Mouse (Mus musculus) heart, adult 8-10 months (tissue): ENCODE data around the gene Mcm3. TPM values are rescaled to one million over a fixed set of nuclear protein-coding genes. Genes with fewer than 3 reads are reported as not detected.
"Not testable (repeated sequence)": the region's sequence is repeated elsewhere in the genome, so short reads cannot be mapped to it uniquely, and the experiment has no call there.

ENCODE experiments used
- DNase-seq: peaks from one replicate; pipeline ENCODE4 v3.0.0; 2022; ENCODE audit warnings: low spot score
- total RNA-seq, 4 experiments: library from RNA; stranded (reverse); gene quantifications; 2 replicates each; pipeline ENCODE4 v1.2.4; 2022

The Mcm3 gene
- total RNA-seq, 4 experiments from 2014 or later, result 3.2 to 4.3 (median 3.9) TPM

DNA sequence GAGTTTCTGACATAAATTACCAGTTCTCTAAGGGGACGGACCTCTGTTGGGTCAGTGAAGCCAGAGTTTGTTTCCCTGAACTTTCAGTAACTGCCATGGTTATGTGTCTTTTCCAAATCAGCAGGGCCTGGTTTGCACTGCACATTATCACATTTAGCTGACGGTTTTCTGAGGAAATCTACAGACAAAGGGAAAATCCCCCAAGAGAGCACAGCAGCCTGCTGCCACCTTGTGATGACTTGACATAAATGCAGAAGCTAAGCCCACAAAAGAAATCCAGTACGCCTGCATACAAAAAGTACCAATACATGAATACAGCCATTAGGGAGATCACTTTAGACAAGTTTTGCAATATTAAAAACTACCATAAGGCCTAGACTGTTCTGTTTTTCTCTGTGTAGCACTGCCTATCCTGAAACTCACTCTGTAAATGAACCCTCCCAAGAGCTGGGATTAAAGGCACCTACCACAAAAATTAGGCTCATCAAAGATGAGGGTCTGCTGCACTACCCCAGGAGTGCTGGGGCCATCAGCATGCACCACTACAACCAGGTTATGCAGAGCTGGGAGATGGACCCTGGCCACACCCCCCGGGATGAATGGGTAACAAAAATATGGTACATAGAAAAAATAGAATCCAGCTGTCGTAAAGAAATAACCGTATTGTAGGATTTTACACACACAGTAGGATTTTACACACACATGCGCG, 18.3 kb downstream of the Mcm3 start:
- no peak for DNase-seq

DNA sequence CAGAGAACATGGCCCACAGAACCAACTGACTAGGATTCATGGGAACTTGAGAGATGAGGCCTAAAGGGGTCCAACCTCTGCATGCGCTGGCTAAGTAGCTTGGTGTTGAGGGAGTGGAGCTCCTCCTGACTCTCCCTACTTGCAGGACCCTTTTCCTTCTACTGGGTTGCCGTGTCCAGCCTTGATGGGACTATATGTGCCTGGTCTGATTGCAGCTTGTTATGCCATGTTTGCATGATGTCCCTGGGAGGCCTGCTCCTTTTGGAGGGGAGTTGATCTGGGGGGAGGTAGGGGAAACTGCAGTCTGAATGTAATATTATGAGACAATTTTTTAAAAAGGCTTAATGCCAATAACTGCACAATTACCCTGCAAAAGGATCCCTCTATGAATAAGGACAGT, 18.8 kb downstream of the Mcm3 start:
- DNase-seq, result no peak

DNA sequence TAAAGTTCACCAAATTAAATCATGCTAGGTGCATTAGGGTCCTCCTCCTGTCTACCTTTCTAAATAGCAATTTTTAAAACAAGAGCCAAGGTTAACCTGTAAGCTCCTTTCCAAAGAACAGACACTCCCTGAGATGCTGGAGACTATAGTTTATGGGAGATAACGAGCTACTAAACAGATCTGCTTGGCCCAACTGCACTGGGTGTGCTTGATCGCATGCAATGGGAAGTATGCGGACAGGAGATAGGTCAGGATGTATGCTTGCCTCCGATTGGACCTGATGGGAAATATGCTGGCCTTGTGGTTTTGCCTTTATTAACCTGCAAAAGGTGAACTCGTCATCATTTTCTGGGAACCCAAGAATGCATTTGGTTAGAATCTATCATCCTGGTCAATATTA, 24.9 kb downstream of the Mcm3 start:
- no peak for DNase-seq

DNA sequence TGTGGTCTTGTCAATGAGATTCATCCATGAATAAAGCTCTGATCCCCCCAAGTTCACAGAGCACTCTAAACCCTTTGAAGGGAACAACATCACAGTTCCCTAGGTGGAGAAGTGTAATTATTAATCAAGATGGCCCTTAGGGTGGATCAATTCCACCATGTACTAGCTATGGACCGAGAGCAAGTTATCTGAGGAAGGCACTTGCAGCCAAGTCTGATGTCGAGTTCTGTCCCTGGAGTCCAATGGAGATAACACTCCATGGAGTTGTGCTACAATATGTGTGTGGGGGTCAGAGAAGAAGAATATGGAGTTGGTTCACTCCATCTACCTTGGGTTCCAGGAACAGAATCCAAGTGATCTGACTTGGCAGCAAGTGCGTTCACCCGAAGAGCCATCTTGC, 25.4 kb downstream of the Mcm3 start:
- DNase-seq, result no peak

DNA sequence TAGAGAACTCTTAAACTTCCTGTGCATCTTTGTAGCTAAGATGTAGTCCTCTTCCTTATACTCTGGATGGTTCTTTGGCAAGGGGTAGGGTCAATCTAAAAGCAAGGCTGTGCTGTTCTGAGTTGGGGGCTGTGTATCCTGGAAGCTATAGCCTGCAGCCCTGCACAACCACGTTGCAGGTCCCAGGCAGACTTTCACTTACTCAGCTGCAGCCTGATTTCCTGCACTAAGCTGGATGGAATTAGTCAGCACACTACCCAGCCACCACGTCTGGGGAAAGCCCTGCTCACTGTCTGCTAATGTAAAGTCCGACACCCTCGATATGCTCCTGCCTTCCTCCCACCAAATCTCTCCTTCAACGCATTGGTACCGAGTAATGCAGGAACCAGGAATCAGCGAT, 28.7 kb downstream of the Mcm3 start:
- no peak for DNase-seq

DNA sequence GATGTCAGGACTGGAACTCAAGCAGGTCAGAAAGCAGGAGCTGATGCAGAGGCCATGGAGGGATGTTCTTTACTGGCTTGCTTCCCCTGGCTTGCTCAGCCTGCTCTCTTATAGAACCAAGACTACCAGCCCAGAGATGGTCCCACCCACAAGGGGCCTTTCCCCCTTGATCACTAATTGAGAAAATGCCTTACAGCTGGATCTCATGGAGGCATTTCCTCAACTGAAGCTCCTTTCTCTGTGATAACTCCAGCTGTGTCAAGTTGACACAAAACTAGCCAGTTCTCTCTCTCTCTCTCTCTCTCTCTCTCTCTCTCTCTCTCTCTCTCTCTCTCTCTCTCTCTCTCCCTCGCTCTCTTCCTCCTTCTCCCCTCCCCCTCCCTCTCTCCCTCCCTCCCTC, 29.6 kb downstream of the Mcm3 start, which contains the start of gene Il17f:
Gene Il17f, minus strand, starts transcription at position 101 of the 400 bp plus-strand sequence.
- not testable (repeated sequence) for DNase-seq

DNA sequence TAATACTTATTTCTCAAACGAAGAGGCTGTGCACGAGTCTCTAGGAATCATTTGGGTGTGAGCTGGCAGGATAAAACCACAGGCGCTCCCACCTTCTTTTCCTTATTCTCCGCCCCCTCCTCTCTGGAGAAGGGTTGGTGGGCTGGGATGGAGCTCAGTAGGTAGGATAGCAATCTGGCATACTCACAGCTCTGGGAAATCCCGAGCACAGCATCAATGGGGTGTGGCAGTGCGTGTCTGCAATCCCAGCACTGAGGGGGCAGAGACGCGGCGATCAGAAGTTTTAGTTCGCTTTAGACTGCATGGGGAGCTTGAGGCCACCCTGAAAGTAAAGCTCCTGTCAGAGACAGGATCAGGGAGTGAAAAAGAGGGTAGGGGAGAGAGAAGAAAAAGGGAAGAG, 31.7 kb downstream of the Mcm3 start:
- DNase-seq, result no peak

DNA sequence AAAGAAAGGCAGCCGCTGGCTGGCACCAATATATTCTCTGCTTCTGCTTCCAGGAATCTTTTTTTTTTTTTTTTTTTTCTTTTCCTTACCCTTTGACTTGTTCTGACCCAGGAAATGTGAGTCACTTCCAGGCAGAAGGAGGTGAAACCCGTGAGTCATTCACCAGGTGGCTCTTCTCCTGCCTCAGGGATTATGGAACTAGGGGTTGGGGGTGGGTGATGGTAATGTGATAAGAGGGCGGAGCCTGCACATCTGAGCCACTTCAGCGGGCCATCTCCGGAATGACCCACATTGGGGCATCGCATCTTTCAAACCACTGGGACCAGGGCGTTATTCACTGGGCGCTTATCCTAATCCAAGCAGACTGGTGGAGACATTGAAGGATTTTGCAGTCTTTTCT, 33.1 kb downstream of the Mcm3 start:
- DNase-seq, result no peak

DNA sequence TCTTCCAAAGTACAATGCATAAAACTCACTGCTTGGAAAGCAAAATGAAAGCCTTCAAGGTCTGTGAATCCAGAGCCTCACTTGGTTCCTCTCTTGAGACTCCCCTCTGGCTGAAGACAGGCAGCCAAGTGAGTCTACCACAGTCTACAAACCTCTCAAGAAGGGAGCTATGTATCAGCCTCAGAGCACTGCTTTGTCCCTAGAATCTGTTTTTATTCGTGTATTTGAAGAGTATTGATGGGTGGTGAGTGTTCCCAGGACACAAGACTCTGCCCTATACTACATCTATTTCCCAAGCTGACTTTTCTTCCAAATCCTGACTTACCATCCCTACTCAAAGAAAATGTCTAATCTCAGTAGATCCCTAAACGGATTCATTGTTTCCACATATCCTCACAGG, 41.7 kb downstream of the Mcm3 start:
- no peak for DNase-seq

DNA sequence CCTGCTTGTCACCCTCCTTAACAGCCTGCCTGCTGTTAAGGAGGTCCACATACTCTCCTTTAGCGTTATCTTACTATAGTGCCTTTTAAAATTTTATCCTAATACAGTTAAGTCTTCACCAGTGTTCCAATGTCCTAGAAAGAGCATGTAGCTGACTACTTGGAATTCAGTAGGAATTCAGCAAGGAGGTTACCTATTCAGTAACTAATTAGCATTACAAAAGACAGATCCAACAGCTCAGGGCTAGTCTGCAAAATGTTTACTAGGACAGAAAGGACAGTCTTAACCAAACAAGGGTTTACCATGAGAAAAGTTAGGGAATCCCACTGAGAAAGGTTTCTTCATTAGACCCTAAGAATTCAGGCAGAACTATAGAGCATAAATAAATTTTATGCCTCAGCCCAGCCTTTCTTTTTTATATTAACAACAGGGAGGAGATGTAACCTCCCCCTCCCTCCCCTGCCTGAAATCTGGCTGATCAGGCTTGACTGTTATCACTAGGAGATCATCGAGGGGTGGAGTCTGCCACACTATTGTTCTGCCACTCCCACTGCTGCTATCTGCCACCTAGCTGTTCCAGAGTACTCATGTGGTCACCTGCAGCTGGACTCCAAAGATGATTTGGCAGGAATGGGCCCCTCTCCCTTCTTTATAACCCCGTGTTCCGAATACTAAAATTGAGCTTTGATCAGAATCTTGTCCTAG, 45.9 kb downstream of the Mcm3 start:
- DNase-seq, result not testable (repeated sequence)

DNA sequence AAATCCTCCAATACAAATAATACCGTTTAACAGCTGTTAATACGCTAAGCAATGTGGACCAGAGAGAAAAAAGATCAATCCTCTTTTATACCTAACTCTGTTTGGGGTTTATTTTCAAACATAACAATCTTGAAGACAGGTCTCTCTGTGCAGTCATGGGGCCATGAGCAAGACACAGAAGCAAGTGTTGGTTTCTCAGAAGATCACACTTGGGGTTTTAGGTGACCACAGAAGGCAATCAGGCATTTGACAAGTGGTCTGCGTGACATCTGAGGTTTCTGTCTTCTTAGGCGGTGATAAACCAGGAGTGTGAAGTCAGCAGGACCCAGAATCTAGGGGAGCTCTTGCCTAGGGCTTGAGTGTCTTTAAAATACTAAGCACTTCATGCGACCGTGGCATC, 53.6 kb downstream of the Mcm3 start:
- DNase-seq, result no peak

DNA sequence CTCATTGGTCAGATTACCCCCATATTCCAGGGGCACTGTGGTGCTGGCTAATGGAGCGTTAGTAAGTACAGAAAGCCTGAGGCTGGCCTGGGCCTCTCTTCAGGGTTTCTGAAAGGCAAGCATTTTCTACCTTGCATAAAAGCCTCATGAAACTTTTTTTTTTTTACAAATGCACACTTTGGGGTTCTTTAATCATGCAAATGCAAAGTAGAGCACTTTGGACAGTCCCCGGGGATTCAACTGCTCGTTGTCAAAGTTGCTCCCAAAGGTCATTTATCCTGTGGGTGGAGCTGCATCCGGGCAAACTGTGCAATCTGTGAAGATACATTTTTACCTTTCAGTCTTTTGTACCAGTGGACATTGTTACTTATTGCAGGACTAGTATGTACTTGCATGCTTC, 58.7 kb downstream of the Mcm3 start:
- no peak for DNase-seq

DNA sequence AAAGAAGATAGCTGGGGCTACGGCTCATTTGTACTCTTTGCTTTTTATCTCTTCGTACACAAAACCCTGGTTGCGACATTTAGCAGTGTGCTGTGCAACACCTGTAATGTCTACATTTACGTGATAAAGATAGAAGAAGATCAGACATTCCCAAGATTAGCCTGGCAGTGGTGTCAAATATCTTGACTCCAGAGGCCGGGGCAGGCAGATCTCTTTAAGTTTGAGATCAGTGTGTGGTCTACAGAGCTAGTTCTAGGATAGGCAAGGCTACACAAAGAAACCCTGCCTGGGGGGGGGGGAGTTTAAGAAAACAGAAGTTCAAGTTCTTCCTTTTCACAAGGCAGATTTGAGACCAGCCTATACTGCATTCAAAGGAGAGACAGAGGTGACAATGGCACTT, 59.8 kb downstream of the Mcm3 start:
- DNase-seq, result no peak

DNA sequence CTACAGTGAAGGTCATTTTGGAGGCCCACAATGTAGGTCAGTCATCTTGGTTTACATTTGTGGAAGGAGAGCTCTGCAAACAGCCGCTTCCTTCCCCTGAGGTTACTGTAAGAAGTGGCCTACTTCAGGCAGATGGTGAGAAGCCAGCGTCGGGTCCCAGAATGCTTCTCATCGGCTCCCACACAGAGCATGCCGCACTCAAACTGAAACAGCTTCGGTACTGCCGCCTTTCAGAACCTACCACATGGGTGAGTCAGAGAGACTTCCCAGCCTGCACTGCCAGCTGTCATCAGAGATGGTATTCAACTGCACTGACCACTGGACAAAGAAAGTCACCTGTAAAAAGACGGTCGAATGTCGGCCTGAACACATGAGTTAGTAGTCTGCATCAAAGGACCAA, 60.3 kb downstream of the Mcm3 start:
- no peak for DNase-seq

DNA sequence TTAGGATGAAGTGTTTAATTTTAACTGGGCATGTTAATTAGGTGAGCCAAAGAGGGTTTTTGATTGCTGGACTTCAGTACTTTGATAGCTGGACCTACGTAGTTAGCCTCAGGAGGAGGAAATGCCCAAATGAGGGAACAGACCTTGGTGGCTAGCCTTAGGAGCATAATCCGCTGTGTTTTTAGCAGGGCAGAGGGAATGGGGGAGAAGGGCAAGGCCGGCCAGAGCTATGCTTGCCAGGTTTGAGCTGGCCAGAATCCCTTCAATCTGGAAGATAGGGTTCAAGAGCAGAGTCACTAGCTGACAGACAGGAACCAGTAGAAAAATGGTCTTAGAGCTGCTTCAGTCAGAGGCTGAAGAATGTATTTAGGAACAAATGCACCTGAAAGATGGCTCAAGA, 62.5 kb downstream of the Mcm3 start:
- DNase-seq, result no peak

DNA sequence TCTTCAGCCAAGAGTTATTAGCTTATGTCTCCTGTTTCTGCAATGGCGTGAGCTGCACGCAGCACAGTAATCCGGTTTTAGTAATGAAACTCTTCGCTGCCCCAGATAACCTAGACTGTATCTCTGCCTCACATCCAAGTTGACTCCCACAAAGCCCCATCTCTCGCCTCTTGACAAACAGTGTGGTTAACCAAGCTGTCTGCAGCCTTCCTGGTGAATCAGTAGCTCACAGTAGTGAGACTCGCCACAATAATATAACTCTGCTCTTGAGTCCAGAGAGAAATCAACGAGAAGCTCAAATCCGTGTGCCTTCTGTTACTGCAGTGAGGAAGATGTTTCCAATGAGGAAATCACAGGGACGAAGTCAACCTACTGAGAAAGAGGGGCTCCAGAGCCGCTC, 65.7 kb downstream of the Mcm3 start:
- no peak for DNase-seq

Other genes with a start within 250 kb of the Mcm3 start
- gene Pkhd1, start 202.2 kb downstream of the Mcm3 start, total RNA-seq, result not detected
- gene Il17a, start 89.4 kb downstream of the Mcm3 start, total RNA-seq, result not detected
- not detected for gene Il17f, start 29.7 kb downstream of the Mcm3 start, total RNA-seq
- 1 to 10 TPM; 1.2 to 1.8 (median 1.5) TPM for gene Paqr8, start 70.3 kb upstream of the Mcm3 start, total RNA-seq
- under 1 TPM; 0.27 to 0.87 (median 0.50) TPM for gene Efhc1, start 131.3 kb upstream of the Mcm3 start, total RNA-seq